Mouse (Mus musculus) adrenal gland, postnatal 14 days (tissue): Measurements from ENCODE around the gene Lman2l. TPM values are rescaled to one million over a fixed set of nuclear protein-coding genes. Genes with fewer than 3 reads are reported as not detected.

ENCODE experiments used
- DNase-seq: peaks from one replicate; pipeline ENCODE4 v3.0.0; 2021; ENCODE audit warnings: mixed read lengths
- total RNA-seq: library from RNA; stranded (reverse); gene quantifications from 2 replicates; pipeline ENCODE4 v1.2.3, GENCODE M21; 2021

The Lman2l gene
- total RNA-seq, 1 experiment from 2014 or later, result 30.7 TPM

GRCm38 (mm10) chr1:36461829-36462228, 16.8 kb upstream of the Lman2l start:
- DNase-seq, result no peak

- no peak for DNase-seq
These were observed 13.1 kb upstream of the Lman2l start for GRCm38 (mm10) chr1:36458169-36458568.

- no peak for DNase-seq
These were observed 12.4 kb upstream of the Lman2l start for GRCm38 (mm10) chr1:36457388-36458014.

- no peak for DNase-seq
These were observed 9.2 kb upstream of the Lman2l start for GRCm38 (mm10) chr1:36454055-36454815.

- DNase-seq, result no peak
These were observed 1.8 kb upstream of the Lman2l start for GRCm38 (mm10) chr1:36446841-36447240.

- no peak for DNase-seq
These were observed 1.2 kb upstream of the Lman2l start for GRCm38 (mm10) chr1:36446106-36446824.

DNA sequence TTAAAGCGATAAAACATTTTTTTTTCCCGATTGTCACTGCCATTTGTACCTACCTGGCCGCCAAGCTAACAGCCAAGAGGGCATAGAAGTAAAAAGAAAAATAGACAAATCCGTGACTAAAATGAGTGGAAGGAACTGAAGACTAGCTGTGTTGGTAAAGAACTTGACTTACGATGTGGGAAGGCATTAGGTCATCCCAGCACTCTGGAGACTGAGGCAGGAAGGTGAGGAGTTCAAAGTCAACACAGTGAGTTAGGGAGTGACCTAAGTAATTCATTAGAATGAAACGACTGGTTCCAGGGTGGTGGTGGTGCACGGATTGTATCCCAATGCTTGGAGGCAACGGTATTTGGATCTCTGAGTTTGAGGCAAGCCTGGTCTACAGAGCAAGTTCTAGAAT, 437 bp upstream of the Lman2l start:
- no peak for DNase-seq

- peak; percentile 57 for DNase-seq
These were observed 4.0 kb downstream of the Lman2l start for GRCm38 (mm10) chr1:36441101-36441500.

- DNase-seq, result no peak
These were observed 7.8 kb downstream of the Lman2l start for GRCm38 (mm10) chr1:36437223-36437622.

- no peak for DNase-seq
These were observed 8.6 kb downstream of the Lman2l start for GRCm38 (mm10) chr1:36436515-36436914.

GRCm38 (mm10) chr1:36435071-36435470, 10.0 kb downstream of the Lman2l start:
- no peak for DNase-seq

DNA sequence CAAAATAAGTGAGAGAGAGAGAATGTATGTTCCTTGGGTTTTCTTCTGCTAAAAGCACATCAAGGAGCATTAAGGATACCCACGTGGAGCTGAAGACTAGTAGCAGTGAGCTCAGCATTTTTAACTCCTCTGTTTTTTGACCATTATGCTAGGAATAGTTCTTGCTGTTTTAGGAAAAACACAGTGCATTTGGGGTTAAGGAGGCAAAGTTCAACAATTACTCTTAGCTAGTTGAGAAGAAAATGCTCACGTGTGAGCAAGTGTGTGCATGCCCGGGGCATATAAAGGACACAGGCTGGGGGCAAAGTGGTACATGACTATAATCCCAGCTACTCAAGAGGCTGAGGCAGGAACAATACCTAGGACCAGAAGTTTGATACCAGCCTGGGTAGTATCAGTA, 11.5 kb downstream of the Lman2l start:
- no peak for DNase-seq

DNA sequence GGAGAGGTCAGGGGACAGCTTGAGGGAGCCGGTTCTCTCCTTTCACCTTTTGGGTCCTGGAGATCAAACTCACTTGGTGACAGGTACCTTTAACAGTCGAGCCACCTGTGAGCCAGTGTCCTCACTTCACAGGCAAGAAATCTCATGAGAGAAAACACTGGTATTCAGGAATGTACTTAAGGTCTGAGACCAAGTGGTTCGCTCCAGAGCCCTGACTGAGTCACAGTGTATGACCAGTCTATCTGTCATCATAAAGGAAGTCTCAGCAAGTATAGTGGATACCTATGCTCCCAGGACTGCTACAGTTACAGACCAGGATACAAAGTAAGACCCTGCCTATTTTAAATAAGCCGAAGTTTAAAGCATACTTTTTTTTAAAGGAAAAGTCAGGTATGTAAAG, 12.1 kb downstream of the Lman2l start:
- no peak for DNase-seq

GRCm38 (mm10) chr1:36429511-36429910, 15.6 kb downstream of the Lman2l start:
- DNase-seq, result no peak

GRCm38 (mm10) chr1:36404531-36404930, 40.5 kb downstream of the Lman2l start:
- peak; percentile 55 for DNase-seq

GRCm38 (mm10) chr1:36401509-36401908, 43.6 kb downstream of the Lman2l start:
- no peak for DNase-seq

- DNase-seq, result no peak
These were observed 48.0 kb downstream of the Lman2l start for GRCm38 (mm10) chr1:36397041-36397440.

DNA sequence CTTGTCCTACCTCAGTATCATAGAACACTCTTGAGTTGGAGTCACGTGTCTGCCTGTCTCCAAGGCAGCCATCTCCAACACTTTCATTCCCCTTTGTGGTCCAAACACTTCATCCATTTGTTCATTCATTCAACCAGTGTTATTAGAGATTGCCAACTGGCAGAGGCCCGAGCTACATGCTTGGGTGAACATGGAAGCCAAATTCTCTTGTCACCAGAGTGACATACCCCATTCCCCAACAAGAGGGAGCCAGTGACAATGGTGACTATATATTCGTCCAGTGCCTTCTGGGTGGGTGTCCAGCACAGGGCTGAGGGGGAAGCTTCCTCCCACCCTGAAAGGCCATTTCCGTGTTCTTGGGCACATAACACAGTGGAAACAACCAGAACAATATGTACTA, 65.5 kb downstream of the Lman2l start:
- DNase-seq, result no peak

DNA sequence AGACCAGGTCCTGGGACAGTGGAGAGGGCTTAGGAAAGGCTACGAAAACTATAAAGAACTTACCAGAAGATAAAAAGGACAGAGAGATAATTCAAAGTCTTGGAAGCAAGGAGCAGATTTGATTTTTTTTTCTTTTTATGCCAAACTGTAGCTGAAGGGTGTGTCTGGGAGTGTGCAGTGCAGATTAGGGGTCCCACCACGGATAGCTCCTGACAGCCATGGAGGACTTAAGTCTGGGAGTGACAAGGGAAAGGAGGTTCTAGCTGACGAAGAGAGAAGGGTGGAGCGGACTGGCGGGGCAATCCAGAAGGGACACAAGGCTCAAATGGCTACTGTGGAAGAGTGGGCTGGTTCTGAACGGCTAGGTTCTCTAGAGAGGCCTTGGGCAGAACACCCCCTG, 66.2 kb downstream of the Lman2l start:
- DNase-seq, result no peak

DNA sequence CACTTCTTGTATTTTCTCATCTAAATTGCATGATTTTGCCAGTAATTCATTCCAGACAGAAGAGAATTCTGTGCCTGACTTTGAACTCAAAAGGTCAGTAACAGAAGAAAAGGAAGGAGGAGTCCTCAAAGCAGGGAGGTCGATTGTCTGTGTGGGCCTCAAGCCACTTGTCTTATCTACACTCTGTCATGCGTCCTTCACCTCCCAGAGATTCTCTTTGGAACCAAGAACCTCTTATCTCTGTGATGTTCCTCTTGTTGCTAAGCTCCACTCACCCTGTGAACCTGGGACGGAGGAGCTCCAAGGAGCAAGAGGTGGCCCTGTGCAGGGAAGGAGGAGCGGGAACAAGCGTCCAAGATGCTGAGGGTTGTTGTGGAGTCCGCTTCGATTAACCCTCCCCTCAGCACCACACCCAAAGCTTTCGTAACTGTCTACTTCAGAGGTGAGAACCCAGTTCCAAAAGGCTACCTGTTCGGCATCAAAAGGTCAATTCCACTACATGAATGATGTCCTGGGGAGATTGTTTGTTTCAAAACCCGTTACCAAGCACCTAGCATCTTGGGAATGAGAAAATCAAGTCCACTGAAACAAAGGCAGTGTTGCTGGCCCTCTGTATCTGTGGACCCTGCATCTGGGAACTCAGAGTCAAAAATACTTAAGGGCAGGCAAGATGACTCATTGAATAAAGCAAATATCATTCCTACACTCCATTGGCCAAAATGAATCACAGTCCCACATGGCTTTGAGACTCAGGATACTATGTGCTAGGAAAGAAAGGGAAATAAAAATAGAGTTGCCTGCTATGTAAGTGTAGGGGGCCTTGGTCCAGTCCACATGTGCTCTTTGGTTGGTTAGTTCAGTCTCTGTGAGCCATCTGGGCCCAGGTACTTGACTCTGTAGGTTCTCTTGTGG, 72.9 kb downstream of the Lman2l start, which contains the start of gene Fer1l5:
Gene Fer1l5, plus strand, starts transcription at position 358 of the 912 bp plus-strand sequence.
- DNase-seq, result no peak

- peak; percentile 72 for DNase-seq
These were observed 74.2 kb downstream of the Lman2l start for GRCm38 (mm10) chr1:36370918-36371317.
